Mouse (Mus musculus): ENCODE data around the gene Trip4.

- TF ChIP-seq POLR2A (IDR thresholded peaks at IDR 0.05; ENCODE audit: borderline replicate concordance, control insufficient read depth, low read depth, low read length) (no peak), CTCF (IDR thresholded peaks at IDR 0.05; ENCODE audit: control insufficient read depth, insufficient read depth, low read length) (no peak)
Observed at GRCm38 (mm10) chr9:65859656-65860055, 48.9 kb downstream of the Trip4 start.
